Mouse (Mus musculus): Measurements from ENCODE around the gene Casd1. TPM values are rescaled to one million over a fixed set of nuclear protein-coding genes. Genes with fewer than 3 reads are reported as not detected.

The Casd1 gene
- polyA plus RNA-seq, 1 experiment = 8.1 TPM

DNA sequence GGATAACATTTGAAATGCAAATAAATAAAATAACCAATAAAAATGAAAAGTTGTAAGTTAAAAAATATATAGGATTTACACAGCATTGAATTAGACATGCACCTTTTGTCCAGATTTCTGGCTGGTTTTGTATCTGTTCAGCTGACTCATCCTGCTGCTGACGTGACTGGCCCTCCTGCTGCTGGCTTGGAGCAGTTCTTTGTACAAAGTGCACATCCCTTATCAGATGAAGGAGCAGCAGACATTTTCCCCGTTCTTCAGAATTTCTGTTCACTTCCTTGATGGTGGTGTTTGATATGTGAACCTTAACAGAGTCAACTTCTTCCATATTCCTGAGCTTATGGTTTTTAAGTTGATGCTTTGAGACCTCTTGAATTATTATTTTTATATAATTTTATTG lies 62.9 kb downstream of the Casd1 start:
- Histone ChIP-seq H3K4me1 (ENCODE audit: control insufficient read depth, insufficient read depth, insufficient read length) (no peaks in the 10 kb centered on the region), H3K36me3 (ENCODE audit: control insufficient read depth, insufficient read depth, low read length) (no peaks in the 10 kb centered on the region), H3K27me3 (ENCODE audit: control insufficient read depth, insufficient read depth, low read length) (no peaks in the 10 kb centered on the region), H3K4me3 (ENCODE audit: extremely low read depth, insufficient read depth, insufficient read length) (no peak overlapping the region), H3K27ac (ENCODE audit: insufficient read depth, low read length) (no peak overlapping the region)
- 45% methylated on average over 2 of the region's 2 CpGs for WGBS
- no peak for DNase-seq (ENCODE audit: low read depth in 1 of 2, low spot score in 2 of 2)
- TF ChIP-seq POLR2A (IDR thresholded peaks at IDR 0.05; ENCODE audit: low read depth, low read length) (no peak), CTCF (IDR thresholded peaks at IDR 0.05; ENCODE audit: extremely low read depth, insufficient read depth, insufficient read length, insufficient replicate concordance) (no peak)

DNA sequence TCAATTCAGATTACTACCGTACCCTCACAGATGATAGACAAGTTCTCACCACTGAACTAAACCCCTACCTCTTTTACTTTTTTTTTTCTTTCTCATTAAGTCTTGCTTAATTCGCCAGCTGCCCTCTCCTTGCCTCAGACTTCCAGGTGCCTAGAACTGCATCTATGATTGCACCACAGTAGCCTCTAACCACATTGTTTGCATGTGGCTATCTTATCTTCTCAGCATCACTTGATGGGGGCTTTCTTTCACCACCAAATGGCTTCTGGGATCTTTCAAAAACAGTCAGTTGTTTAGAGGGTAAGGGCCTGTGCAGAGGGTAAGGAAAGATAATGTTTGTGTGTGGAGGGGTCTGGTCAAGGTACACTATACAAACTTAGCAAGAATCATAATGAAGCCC lies 63.7 kb downstream of the Casd1 start:
- no peaks in the 10 kb centered on the region for H3K27me3 ChIP-seq (ENCODE audit: control insufficient read depth, insufficient read depth, low read length)
- no peaks in the 10 kb centered on the region for H3K36me3 ChIP-seq (ENCODE audit: control insufficient read depth, insufficient read depth, low read length)
- 23% methylated on average over 2 of the region's 2 CpGs for WGBS
- H3K27ac ChIP-seq (ENCODE audit: insufficient read depth, low read length) = no peak overlapping the region
- H3K4me3 ChIP-seq (ENCODE audit: extremely low read depth, insufficient read depth, insufficient read length) = no peak overlapping the region
- DNase-seq (ENCODE audit: low read depth in 1 of 2, low spot score in 2 of 2) = no peak
- no peaks in the 10 kb centered on the region for H3K4me1 ChIP-seq (ENCODE audit: control insufficient read depth, insufficient read depth, insufficient read length)
- no peak for TF ChIP-seq CTCF (IDR thresholded peaks at IDR 0.05; ENCODE audit: extremely low read depth, insufficient read depth, insufficient read length, insufficient replicate concordance)
- TF ChIP-seq POLR2A (IDR thresholded peaks at IDR 0.05; ENCODE audit: low read depth, low read length) = no peak

DNA sequence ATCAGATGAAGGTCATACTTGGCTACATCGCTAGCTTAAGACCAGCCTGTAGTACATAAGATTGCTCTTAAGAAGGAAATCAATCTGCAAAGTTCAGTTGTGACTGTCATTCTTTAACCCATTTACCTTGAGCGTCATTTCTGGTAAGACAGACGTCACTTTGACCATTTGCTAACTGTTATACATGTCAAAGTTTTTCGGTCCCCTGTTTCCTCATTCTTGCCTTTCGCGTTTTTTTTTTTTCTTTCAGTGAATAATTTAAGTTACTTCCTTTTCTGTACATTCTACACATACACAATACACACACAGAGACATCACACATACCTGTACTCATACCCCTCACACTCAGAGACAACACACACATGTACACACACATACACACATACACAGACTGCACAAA lies 64.5 kb downstream of the Casd1 start:
- Histone ChIP-seq H3K27ac (ENCODE audit: insufficient read depth, low read length) (no peak overlapping the region), H3K36me3 (ENCODE audit: control insufficient read depth, insufficient read depth, low read length) (no peaks in the 10 kb centered on the region), H3K4me3 (ENCODE audit: extremely low read depth, insufficient read depth, insufficient read length) (no peak overlapping the region), H3K4me1 (ENCODE audit: control insufficient read depth, insufficient read depth, insufficient read length) (no peaks in the 10 kb centered on the region), H3K27me3 (ENCODE audit: control insufficient read depth, insufficient read depth, low read length) (no peaks in the 10 kb centered on the region)
- TF ChIP-seq POLR2A (IDR thresholded peaks at IDR 0.05; ENCODE audit: low read depth, low read length) (no peak), CTCF (IDR thresholded peaks at IDR 0.05; ENCODE audit: extremely low read depth, insufficient read depth, insufficient read length, insufficient replicate concordance) (no peak)
- 40% methylated on average over 6 of the region's 6 CpGs for WGBS
- DNase-seq (ENCODE audit: low read depth in 1 of 2, low spot score in 2 of 2) = no peak

DNA sequence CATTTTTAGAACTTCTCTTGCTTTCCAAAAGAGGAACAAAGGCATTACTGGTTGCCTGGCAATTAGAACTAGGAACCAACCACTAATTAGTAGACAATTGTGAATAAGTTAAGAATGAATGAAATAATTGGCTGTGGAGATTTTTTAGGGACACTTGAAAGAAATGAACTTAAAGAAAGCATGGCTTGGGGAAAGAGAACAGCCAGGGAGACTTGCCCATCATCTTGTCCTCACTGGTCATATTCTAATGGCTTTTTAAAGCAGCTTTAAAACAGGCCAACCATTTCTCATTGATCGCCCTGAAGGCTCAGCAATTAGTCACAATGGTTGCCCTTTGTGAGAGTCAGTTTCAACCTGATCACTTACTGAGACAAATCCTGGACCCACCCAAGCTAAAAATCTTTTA lies 76.7 kb downstream of the Casd1 start:
- no peak for TF ChIP-seq POLR2A (IDR thresholded peaks at IDR 0.05; ENCODE audit: low read depth, low read length)
- TF ChIP-seq CTCF (IDR thresholded peaks at IDR 0.05; ENCODE audit: extremely low read depth, insufficient read depth, insufficient read length, insufficient replicate concordance) = no peak
- 91% methylated on average over 1 of the region's 1 CpGs for WGBS
- Histone ChIP-seq H3K27ac (ENCODE audit: insufficient read depth, low read length) (no peak overlapping the region), H3K36me3 (ENCODE audit: control insufficient read depth, insufficient read depth, low read length) (no peaks in the 10 kb centered on the region), H3K27me3 (ENCODE audit: control insufficient read depth, insufficient read depth, low read length) (no peaks in the 10 kb centered on the region), H3K4me1 (ENCODE audit: control insufficient read depth, insufficient read depth, insufficient read length) (no peaks in the 10 kb centered on the region), H3K4me3 (ENCODE audit: extremely low read depth, insufficient read depth, insufficient read length) (no peak overlapping the region)
- DNase-seq (ENCODE audit: low read depth in 1 of 2, low spot score in 2 of 2) = no peak

DNA sequence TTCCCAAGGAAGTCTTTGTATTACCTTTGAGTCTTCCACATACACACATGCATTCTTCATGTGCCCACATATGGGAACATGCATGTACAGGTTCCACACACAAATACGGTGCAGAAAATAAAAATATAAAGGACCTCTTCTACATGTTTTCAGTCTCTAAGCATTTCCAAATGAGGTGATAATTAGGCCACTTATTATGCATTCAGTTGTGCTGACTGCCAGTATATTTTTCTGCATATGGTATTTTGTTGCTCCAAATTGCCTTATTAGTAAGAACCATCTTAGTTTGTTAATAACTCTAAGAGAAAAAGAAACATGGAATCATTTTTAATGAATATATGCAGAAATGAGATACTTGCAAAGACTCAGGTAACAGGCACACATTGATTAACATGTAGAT lies 79.3 kb downstream of the Casd1 start:
- Histone ChIP-seq H3K36me3 (ENCODE audit: control insufficient read depth, insufficient read depth, low read length) (no peaks in the 10 kb centered on the region), H3K4me1 (ENCODE audit: control insufficient read depth, insufficient read depth, insufficient read length) (no peaks in the 10 kb centered on the region), H3K27me3 (ENCODE audit: control insufficient read depth, insufficient read depth, low read length) (no peaks in the 10 kb centered on the region), H3K4me3 (ENCODE audit: extremely low read depth, insufficient read depth, insufficient read length) (no peak overlapping the region), H3K27ac (ENCODE audit: insufficient read depth, low read length) (no peak overlapping the region)
- TF ChIP-seq POLR2A (IDR thresholded peaks at IDR 0.05; ENCODE audit: low read depth, low read length) = no peak
- no peak for TF ChIP-seq CTCF (IDR thresholded peaks at IDR 0.05; ENCODE audit: extremely low read depth, insufficient read depth, insufficient read length, insufficient replicate concordance)
- WGBS = 95% methylated on average over 1 of the region's 1 CpGs
- no peak for DNase-seq (ENCODE audit: low read depth in 1 of 2, low spot score in 2 of 2)

DNA sequence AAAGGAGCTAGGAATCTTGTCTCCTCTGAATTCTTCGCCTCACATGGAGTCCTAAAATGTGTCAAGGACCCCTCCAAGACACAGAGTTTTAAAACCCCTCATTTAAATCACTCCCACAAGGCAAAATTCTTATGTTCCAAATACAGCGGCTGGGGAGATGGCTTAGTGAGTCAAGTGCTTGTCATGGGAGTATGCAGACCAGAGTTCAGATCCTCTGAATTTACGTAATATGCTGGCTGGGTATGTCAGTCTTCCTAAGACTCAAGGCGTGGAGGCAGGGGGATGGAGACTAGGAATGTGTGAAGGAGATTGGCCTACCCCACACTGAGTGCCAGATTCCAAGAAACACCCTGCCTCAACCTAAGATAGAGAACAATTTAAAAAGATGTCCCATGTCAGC lies 79.9 kb downstream of the Casd1 start:
- H3K4me3 ChIP-seq (ENCODE audit: extremely low read depth, insufficient read depth, insufficient read length) = no peak overlapping the region
- no peak for DNase-seq (ENCODE audit: low read depth in 1 of 2, low spot score in 2 of 2)
- TF ChIP-seq POLR2A (IDR thresholded peaks at IDR 0.05; ENCODE audit: low read depth, low read length) (no peak), CTCF (IDR thresholded peaks at IDR 0.05; ENCODE audit: extremely low read depth, insufficient read depth, insufficient read length, insufficient replicate concordance) (no peak)
- H3K4me1 ChIP-seq (ENCODE audit: control insufficient read depth, insufficient read depth, insufficient read length) = no peaks in the 10 kb centered on the region
- 93% methylated on average over 4 of the region's 4 CpGs for WGBS
- H3K27me3 ChIP-seq (ENCODE audit: control insufficient read depth, insufficient read depth, low read length) = no peaks in the 10 kb centered on the region
- no peak overlapping the region for H3K27ac ChIP-seq (ENCODE audit: insufficient read depth, low read length)
- H3K36me3 ChIP-seq (ENCODE audit: control insufficient read depth, insufficient read depth, low read length) = no peaks in the 10 kb centered on the region

DNA sequence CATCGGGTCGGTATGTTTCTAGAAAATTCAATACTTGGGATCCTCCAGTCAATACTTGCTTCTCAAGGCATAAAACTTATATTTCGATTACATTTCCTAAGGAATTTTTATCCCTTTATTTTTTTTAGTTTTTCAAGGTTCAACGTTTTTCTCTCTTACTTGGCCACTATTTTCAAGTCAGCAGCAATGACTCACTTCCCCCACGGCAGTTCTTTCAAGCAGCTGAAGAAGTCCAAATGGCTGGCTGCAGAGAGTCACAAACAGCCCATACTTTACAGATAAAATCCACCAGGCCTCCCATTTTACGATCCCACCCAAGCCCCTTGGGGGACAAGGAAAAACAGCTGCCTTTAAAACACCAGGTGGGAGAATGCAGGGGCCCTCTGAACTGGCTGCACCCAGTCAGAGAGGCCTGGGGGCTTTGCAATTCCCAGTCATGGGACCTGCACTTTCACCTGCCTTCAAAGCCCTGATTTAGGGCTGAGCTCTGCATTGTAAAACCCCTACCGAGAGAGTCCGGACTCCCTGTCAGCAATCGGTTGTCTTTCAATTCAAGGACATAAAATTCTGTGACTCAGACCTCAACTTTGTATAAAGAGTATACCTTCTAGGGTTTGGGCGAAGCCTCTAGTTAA lies 84.2 kb downstream of the Casd1 start:
- Histone ChIP-seq H3K27ac (ENCODE audit: insufficient read depth, low read length) (no peak overlapping the region), H3K36me3 (ENCODE audit: control insufficient read depth, insufficient read depth, low read length) (no peaks in the 10 kb centered on the region), H3K27me3 (ENCODE audit: control insufficient read depth, insufficient read depth, low read length) (no peaks in the 10 kb centered on the region), H3K4me1 (ENCODE audit: control insufficient read depth, insufficient read depth, insufficient read length) (no peaks in the 10 kb centered on the region), H3K4me3 (ENCODE audit: extremely low read depth, insufficient read depth, insufficient read length) (no peak overlapping the region)
- TF ChIP-seq POLR2A (IDR thresholded peaks at IDR 0.05; ENCODE audit: low read depth, low read length) (no peak), CTCF (IDR thresholded peaks at IDR 0.05; ENCODE audit: extremely low read depth, insufficient read depth, insufficient read length, insufficient replicate concordance) (no peak)
- no peak for DNase-seq (ENCODE audit: low read depth in 1 of 2, low spot score in 2 of 2)
- 66% methylated on average over 10 of the region's 10 CpGs for WGBS
